Mouse (Mus musculus) stomach, embryonic 14.5 days (tissue): ENCODE measurements around the gene Abhd17a. TPM values are rescaled to one million over a fixed set of nuclear protein-coding genes. Genes with fewer than 3 reads are reported as not detected.

Source experiments
- ATAC-seq: fragments of 200-750 bp; cut with Nextera tagmentation; 2 replicates; pipeline ENCODE4 v1.8.0; 2017; ENCODE audit warnings: low read depth, moderate TSS enrichment; ENCODE audit not compliant: insufficient number of reproducible peaks, insufficient read depth, low FRiP score
- H3K27ac ChIP-seq: fragments of 300-500 bp; sonication (generic); 2 replicates; pipeline ENCODE4 v1.5.1; 2014; ENCODE audit warnings: mild to moderate bottlenecking, low read length, moderate library complexity, mixed read lengths
- H3K27me3 ChIP-seq: fragments of 300-500 bp; sonication (generic); 2 replicates; pipeline ENCODE4 v1.6.1; 2014; ENCODE audit warnings: low read length, control low read depth, mixed read lengths; ENCODE audit not compliant: control insufficient read depth, insufficient read depth
- H3K36me3 ChIP-seq: fragments of 300-500 bp; sonication (generic); 2 replicates; pipeline ENCODE4 v1.6.1; 2014; ENCODE audit warnings: mild to moderate bottlenecking, control low read depth, low read length, moderate library complexity, mixed read lengths; ENCODE audit not compliant: control insufficient read depth, insufficient read depth
- H3K4me1 ChIP-seq: fragments of 300-500 bp; sonication (generic); 2 replicates; pipeline ENCODE4 v1.6.1; 2014; ENCODE audit warnings: low read length, control low read depth, mixed read lengths; ENCODE audit not compliant: control insufficient read depth, insufficient read depth
- H3K4me2 ChIP-seq: fragments of 300-500 bp; sonication (generic); replicated peaks from 2 replicates; pipeline ENCODE4 v1.6.1; 2014; ENCODE audit warnings: low read depth, low read length, control low read depth
- H3K4me3 ChIP-seq: fragments of 300-500 bp; sonication (generic); 2 replicates; pipeline ENCODE4 v1.5.1; 2014; ENCODE audit warnings: low read depth, low read length, control low read depth
- H3K9ac ChIP-seq: fragments of 300-500 bp; sonication (generic); replicated peaks from 2 replicates; pipeline ENCODE4 v1.6.1; 2014; ENCODE audit warnings: low read depth, mild to moderate bottlenecking, control low read depth, low read length, moderate library complexity, mixed read lengths
- H3K9me3 ChIP-seq: fragments of 300-500 bp; sonication (generic); 2 replicates; pipeline ENCODE4 v1.6.1; 2016; ENCODE audit warnings: low read depth, low read length, control low read depth; ENCODE audit not compliant: control insufficient read depth
- WGBS: fragments of 180-500 bp; shearing (Covaris S2); extraction: QIAGEN DNeasy Blood & Tissue Kit; methylation state at CpG from one replicate; pipeline ENCODE4 v1.1.7; 2014; 5-methylcytosine and 5-hydroxymethylcytosine counted together
- polyA plus RNA-seq: library from polyadenylated mRNA; unstranded; fragments of >200 nt; fragmentation: Nextera tagmentation; extraction: Ambion mirVana; gene quantifications from 2 replicates; pipeline ENCODE4 v1.2.1, GENCODE M21; 2014

Abhd17a gene
- polyA plus RNA-seq, 1 experiment from 2014 or later, result 89.7 TPM

DNA sequence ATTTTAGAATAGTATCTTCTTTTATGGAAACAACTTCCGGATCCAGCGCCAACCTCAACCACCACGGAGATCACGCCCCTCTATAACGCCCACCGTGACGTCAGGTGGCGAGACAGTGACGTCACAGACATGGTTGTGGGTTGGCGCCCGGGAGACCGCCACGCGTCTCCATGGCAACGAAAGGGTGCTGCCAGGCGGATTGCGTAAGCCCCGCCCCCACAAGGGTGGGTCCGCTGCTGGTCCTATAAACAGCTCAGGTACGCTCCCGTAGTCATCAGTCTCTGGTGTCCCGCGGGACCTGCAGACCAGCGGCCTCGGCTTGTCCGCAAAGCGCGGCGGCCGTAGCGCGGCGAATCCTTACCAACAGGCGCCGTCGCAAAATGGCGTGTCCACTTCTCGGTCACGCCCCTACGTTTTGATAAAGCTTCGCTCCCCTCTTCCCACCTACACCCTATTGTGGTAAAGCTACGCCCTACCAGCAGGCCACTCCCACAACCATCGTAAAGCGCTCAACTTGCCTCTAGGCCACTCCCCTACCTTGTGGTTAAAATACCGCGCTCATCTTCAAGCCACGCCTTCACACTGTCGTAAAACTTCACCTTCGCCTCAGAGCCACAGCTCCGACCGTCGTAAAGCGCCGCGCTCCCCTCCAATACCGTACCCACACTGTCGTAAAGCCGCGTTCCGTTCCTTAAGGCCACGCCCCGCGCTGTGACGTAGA is 32.0 kb upstream of the Abhd17a start:
- peak overlapping the region; percentile 86 for H3K4me2 ChIP-seq
- H3K9me3 ChIP-seq, result no peaks in the 10 kb centered on the region
- H3K27ac ChIP-seq, result peak overlapping the region; percentile 95
- peak overlapping the region; percentile 33 for H3K9ac ChIP-seq
- H3K36me3 ChIP-seq, result no peaks in the 10 kb centered on the region; the same call in 1 of the 2 replicates
- WGBS, result under 1% methylated on average over 64 of the region's 64 CpGs
- H3K4me3 ChIP-seq, result peak overlapping the region; percentile 86
- peaks cover 13% of the 10 kb centered on the region for H3K4me1 ChIP-seq
- peak; percentile 96 for ATAC-seq
- no peaks in the 10 kb centered on the region for H3K27me3 ChIP-seq

- Histone ChIP-seq H3K27me3 (no peaks in the 10 kb centered on the region), H3K4me2 (peak overlapping the region; percentile 62), H3K4me3 (peak overlapping the region; percentile 86), H3K9ac (peak overlapping the region; percentile 33), H3K4me1 (peaks cover 13% of the 10 kb centered on the region), H3K27ac (peak overlapping the region; percentile 95), H3K9me3 (no peaks in the 10 kb centered on the region), H3K36me3 (no peaks in the 10 kb centered on the region; the same call in 1 of the 2 replicates)
- no peak for ATAC-seq
- WGBS, result under 1% methylated on average over 9 of the region's 9 CpGs
Measured at GRCm38 (mm10) chr10:80621690-80621939, 31.5 kb upstream of the Abhd17a start.

DNA sequence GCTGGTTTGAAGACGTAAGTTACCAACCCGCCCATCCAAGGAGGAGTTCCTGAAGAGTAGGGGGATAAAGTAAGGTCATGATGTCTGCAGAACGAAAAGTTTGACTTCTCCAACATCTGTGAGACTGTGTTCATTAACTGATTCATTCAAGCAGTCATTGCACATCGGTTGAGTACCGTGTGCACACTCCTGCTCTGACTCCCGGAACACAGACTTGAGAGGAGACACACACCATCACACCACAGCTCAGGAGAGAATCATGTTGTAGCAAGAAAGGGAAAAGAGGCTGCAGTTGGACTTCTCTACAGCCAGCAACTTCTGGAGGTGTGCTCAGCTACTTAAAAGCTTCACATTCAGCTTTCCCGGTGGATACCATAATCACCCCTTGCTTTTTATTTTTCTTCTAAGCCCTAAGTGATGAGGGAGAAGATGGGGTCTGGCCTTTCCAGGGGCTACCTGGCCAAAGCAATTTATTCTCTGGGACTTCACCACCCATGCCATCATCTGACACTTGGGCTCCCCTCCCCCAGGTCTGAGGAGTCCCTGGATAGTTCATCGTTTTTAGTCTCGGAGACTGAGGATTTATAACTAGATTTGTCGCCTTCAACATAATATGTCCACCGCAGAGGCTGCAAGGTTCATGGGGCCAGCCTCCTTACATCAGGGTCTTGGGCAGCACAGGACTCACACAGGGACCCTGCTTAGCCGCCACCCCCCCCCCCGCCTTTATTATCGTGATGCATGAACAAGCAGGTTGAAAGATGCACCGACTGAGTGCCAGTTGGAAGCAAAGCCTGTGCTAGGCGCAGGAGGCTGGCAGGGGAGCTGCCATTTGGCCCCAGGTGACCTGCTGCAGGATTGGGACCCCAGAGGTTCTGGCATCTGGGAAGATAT is 30.9 kb upstream of the Abhd17a start:
- Histone ChIP-seq H3K36me3 (no peaks in the 10 kb centered on the region; the same call in 1 of the 2 replicates), H3K9me3 (no peaks in the 10 kb centered on the region), H3K27ac (peak overlapping the region; percentile 95), H3K4me3 (peak overlapping the region; percentile 86), H3K27me3 (no peaks in the 10 kb centered on the region), H3K9ac (peak overlapping the region; percentile 33; the same call in 1 of the 2 replicates), H3K4me1 (peaks cover 13% of the 10 kb centered on the region), H3K4me2 (peak overlapping the region; percentile 62)
- 52% methylated on average over 16 of the region's 16 CpGs for WGBS
- ATAC-seq, result no peak

DNA sequence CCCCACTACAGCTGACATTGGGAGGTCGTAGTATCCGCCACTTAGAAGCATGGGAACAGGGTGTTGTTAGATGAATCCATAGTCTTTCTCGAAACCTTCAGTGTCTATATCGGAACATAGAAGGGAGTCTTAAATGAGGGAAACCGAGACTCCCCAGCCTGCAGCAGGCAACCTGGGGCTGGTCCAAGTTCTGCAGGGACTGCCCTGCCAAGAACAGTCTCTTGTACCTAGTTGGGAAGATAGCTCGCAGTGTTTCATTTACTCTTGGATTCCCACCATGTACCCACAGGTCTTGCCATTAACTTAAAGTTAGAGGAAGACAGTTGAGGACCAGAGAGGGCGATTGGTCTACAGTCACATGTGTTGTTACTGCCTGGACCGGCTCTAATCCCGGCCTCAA is 30.2 kb upstream of the Abhd17a start:
- H3K9me3 ChIP-seq, result no peaks in the 10 kb centered on the region
- 85% methylated on average over 9 of the region's 9 CpGs for WGBS
- no peak overlapping the region for H3K27ac ChIP-seq
- no peak for ATAC-seq
- no peak overlapping the region for H3K9ac ChIP-seq
- H3K4me2 ChIP-seq, result no peak overlapping the region
- peaks cover 6% of the 10 kb centered on the region for H3K36me3 ChIP-seq
- peaks cover 13% of the 10 kb centered on the region for H3K4me1 ChIP-seq
- no peaks in the 10 kb centered on the region for H3K27me3 ChIP-seq
- no peak overlapping the region for H3K4me3 ChIP-seq

DNA sequence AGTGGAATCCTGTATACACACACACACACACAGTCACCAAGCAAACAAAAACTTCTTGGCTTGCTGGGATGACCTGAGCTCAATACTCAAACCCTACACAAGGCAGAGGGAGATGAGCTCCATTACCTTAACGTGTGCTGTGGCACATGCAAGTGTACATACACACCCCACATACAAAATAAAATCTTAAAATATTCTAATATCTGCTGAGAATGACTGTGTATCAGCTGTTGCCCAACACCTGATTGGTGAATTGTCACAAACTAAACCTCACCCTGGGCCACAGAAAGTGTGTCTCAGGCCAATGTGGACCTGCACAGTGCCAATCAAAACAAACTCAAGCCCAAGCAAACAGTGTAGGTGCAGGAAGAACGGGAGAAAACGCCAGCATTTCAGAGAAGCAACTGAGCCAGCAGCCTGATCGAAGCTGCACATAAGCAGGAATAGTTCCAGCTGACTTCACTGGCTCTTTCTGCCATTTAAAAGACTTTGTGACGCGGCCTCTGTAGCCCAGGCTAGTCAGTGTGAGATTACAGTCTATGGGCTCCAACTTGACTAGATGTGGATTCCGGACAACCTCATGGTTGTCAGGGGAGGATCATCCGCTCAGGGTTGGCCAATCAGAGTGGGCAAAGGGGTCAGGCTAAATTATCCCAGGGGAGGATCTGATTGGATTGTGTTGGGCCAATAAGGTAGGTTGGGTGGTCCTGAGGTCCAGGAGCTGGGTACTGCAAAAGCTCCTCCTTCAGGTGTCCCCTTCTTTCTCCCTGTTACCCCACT is 29.5 kb upstream of the Abhd17a start:
- Histone ChIP-seq H3K4me2 (no peak overlapping the region), H3K27ac (no peak overlapping the region), H3K4me3 (no peak overlapping the region), H3K4me1 (peaks cover 13% of the 10 kb centered on the region), H3K9me3 (no peaks in the 10 kb centered on the region), H3K27me3 (no peaks in the 10 kb centered on the region), H3K9ac (no peak overlapping the region), H3K36me3 (peaks cover 12% of the 10 kb centered on the region)
- WGBS, result 26% methylated on average over 8 of the region's 8 CpGs
- ATAC-seq, result no peak

DNA sequence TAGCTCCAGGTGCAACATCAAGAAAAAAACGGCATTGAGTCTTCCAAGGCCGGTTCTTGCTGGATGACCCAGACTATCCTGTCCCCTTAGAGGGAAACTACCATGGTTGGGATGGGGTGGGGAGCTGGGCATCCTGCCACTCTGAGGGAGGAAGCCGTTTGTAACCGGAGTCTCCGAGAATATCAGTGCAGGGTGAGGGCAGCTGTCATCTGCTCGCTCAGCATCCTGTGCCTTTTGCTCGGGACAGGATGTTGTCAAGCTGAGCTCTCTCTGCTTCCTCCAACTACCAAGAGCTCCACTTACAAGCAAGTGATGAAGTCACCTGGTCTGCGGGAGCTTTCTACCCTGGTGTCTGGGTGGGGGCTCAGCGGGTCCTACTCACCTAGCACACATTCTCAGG is 28.0 kb upstream of the Abhd17a start:
- Histone ChIP-seq H3K9ac (no peak overlapping the region), H3K4me1 (peaks cover 4% of the 10 kb centered on the region; the same call in 1 of the 2 replicates), H3K4me3 (no peak overlapping the region), H3K9me3 (no peaks in the 10 kb centered on the region), H3K36me3 (peaks cover 26% of the 10 kb centered on the region), H3K4me2 (no peak overlapping the region), H3K27me3 (no peaks in the 10 kb centered on the region), H3K27ac (no peak overlapping the region)
- ATAC-seq, result no peak
- 83% methylated on average over 9 of the region's 9 CpGs for WGBS

- Histone ChIP-seq H3K4me3 (no peak overlapping the region), H3K4me2 (no peak overlapping the region), H3K36me3 (peaks cover 45% of the 10 kb centered on the region), H3K4me1 (no peaks in the 10 kb centered on the region), H3K27me3 (no peaks in the 10 kb centered on the region), H3K27ac (no peak overlapping the region), H3K9me3 (no peaks in the 10 kb centered on the region), H3K9ac (no peak overlapping the region)
- 92% methylated on average over 6 of the region's 6 CpGs for WGBS
- no peak for ATAC-seq
Measured at GRCm38 (mm10) chr10:80614351-80614750, 24.2 kb upstream of the Abhd17a start.

- Histone ChIP-seq H3K4me3 (no peak overlapping the region), H3K27ac (no peak overlapping the region), H3K4me2 (no peak overlapping the region), H3K9ac (no peak overlapping the region), H3K4me1 (no peaks in the 10 kb centered on the region), H3K9me3 (no peaks in the 10 kb centered on the region), H3K27me3 (no peaks in the 10 kb centered on the region), H3K36me3 (peaks cover 48% of the 10 kb centered on the region)
- ATAC-seq, result no peak
- 82% methylated on average over 3 of the region's 3 CpGs for WGBS
Measured at GRCm38 (mm10) chr10:80613821-80614220, 23.7 kb upstream of the Abhd17a start.
